Mouse (Mus musculus) embryo, embryonic 9.5 days (tissue): ENCODE data around the gene Nmt1.

Experiments
- DNase-seq: peaks from one replicate; pipeline ENCODE4 v3.0.0-alpha.2; 2017; ENCODE audit errors: extremely low spot score

Nmt1 gene

GRCm38 (mm10) chr11:103076581-103076980 lies 48.6 kb downstream of the Nmt1 start:
- DNase-seq: no peak

GRCm38 (mm10) chr11:103078131-103078530 lies 50.1 kb downstream of the Nmt1 start:
- no peak for DNase-seq

- peak; percentile 66 for DNase-seq
Measured at GRCm38 (mm10) chr11:103080323-103081091, 52.5 kb downstream of the Nmt1 start.

- DNase-seq: no peak
Measured at GRCm38 (mm10) chr11:103081631-103082030, 53.6 kb downstream of the Nmt1 start.

GRCm38 (mm10) chr11:103093306-103093705 lies 65.3 kb downstream of the Nmt1 start:
- DNase-seq: no peak

GRCm38 (mm10) chr11:103093862-103094833 lies 66.2 kb downstream of the Nmt1 start:
- DNase-seq: no peak

- no peak for DNase-seq
Measured at GRCm38 (mm10) chr11:103095107-103095670, 67.2 kb downstream of the Nmt1 start.

- DNase-seq: no peak
Measured at GRCm38 (mm10) chr11:103095801-103096200, 67.8 kb downstream of the Nmt1 start.

- DNase-seq: no peak
Measured at GRCm38 (mm10) chr11:103096979-103097894, 69.2 kb downstream of the Nmt1 start.

GRCm38 (mm10) chr11:103098531-103099190 lies 70.7 kb downstream of the Nmt1 start:
- no peak for DNase-seq

GRCm38 (mm10) chr11:103099352-103099940 lies 71.5 kb downstream of the Nmt1 start:
- no peak for DNase-seq

- no peak for DNase-seq
Measured at GRCm38 (mm10) chr11:103100361-103100760, 72.4 kb downstream of the Nmt1 start.

- DNase-seq: peak; percentile 76
Measured at GRCm38 (mm10) chr11:103101481-103101865, 73.5 kb downstream of the Nmt1 start, which contains the start of the genes Plcd3 and Acbd4. Gene Plcd3 (minus strand): TSS chr11:103101658. Gene Acbd4 (plus strand): TSS chr11:103101682.

GRCm38 (mm10) chr11:103101866-103102501 lies 74.0 kb downstream of the Nmt1 start:
- peak; percentile 54 for DNase-seq

- DNase-seq: peak; percentile 96
Measured at GRCm38 (mm10) chr11:103102725-103103349, 74.8 kb downstream of the Nmt1 start.

- no peak for DNase-seq
Measured at GRCm38 (mm10) chr11:103103621-103104020, 75.6 kb downstream of the Nmt1 start.

- DNase-seq: no peak
Measured at GRCm38 (mm10) chr11:103104469-103104868, 76.5 kb downstream of the Nmt1 start.

- DNase-seq: no peak
Measured at GRCm38 (mm10) chr11:103105180-103105725, 77.3 kb downstream of the Nmt1 start.

GRCm38 (mm10) chr11:103105810-103106209 lies 77.8 kb downstream of the Nmt1 start:
- DNase-seq: no peak
